Mouse (Mus musculus) gastrocnemius, adult 2 months (tissue): Measurements from ENCODE around the gene Fig4. TPM values are rescaled to one million over a fixed set of nuclear protein-coding genes. Genes with fewer than 3 reads are reported as not detected.

ENCODE experiments used
- DNase-seq: peaks from one replicate; pipeline ENCODE4 v3.0.0; 2022
- H3K27ac ChIP-seq: fragments of 200-600 bp; 2 replicates; pipeline ENCODE4 v1.8.1; 2022; ENCODE audit warnings: mild to moderate bottlenecking
- H3K4me3 ChIP-seq: fragments of 200-600 bp; 2 replicates; pipeline ENCODE4 v1.8.1; 2022; ENCODE audit warnings: mild to moderate bottlenecking, moderate library complexity
- CTCF ChIP-seq: fragments of 200-600 bp; IDR thresholded peaks from 2 replicates; pipeline ENCODE4 v1.8.1; 2022; ENCODE audit warnings: antibody characterized with exemption, mild to moderate bottlenecking, moderate library complexity
- intact Hi-C: fragments of 180-260 bp; cut with DNase I; formaldehyde crosslinking; loops from one replicate; pipeline ENCODE4 v1.15.1; 2025
- total RNA-seq, 2 experiments: library from RNA; stranded (reverse); gene quantifications; 2 replicates each; pipeline ENCODE4 v1.2.3; 2021

The Fig4 gene
- total RNA-seq, 2 experiments from 2014 or later, result 6.1 to 6.8 TPM

DNA sequence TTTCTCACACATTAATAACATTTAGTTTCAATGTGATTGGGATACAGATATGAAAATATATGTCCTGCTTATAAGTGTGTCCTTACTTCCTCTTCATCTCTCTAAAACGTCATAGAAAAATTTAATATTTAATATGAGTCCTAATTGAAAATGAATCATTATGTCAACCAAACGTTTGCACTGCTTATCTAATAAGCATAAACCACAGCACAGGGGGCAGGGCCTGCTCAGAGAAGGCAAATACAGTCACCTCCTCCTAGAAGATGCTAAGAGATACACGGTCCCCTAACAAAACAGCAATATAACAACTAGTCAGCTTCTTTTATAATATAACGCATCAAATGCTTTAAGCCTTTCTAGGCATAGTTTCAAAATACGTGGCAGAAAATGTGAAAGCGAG is 69.9 kb downstream of the Fig4 start:
- intact Hi-C loops, result no loop called here
- Histone ChIP-seq H3K27ac (no peak overlapping the region), H3K4me3 (no peak overlapping the region)
- no peak for DNase-seq
- no peak for TF ChIP-seq CTCF

- no peak for TF ChIP-seq CTCF
- DNase-seq, result no peak
- no peak overlapping the region for H3K4me3 ChIP-seq
- H3K27ac ChIP-seq, result no peak overlapping the region
- intact Hi-C loops, result no loop called here
Measured at GRCm38 (mm10) chr10:41231163-41231835, 71.8 kb downstream of the Fig4 start.

GRCm38 (mm10) chr10:41227626-41228025 is 75.4 kb downstream of the Fig4 start:
- Histone ChIP-seq H3K27ac (no peak overlapping the region), H3K4me3 (no peak overlapping the region)
- intact Hi-C loops, result no loop called here
- no peak for DNase-seq
- TF ChIP-seq CTCF, result no peak

GRCm38 (mm10) chr10:41223499-41223898 is 79.6 kb downstream of the Fig4 start:
- Histone ChIP-seq H3K4me3 (no peak overlapping the region), H3K27ac (no peak overlapping the region)
- no peak for DNase-seq
- TF ChIP-seq CTCF, result no peak
- intact Hi-C loops, result no loop called here

- H3K27ac ChIP-seq, result no peak overlapping the region
- no peak overlapping the region for H3K4me3 ChIP-seq
- TF ChIP-seq CTCF, result no peak
- DNase-seq, result no peak
- intact Hi-C loops, result no loop called here
Measured at GRCm38 (mm10) chr10:41221204-41221603, 81.9 kb downstream of the Fig4 start.

DNA sequence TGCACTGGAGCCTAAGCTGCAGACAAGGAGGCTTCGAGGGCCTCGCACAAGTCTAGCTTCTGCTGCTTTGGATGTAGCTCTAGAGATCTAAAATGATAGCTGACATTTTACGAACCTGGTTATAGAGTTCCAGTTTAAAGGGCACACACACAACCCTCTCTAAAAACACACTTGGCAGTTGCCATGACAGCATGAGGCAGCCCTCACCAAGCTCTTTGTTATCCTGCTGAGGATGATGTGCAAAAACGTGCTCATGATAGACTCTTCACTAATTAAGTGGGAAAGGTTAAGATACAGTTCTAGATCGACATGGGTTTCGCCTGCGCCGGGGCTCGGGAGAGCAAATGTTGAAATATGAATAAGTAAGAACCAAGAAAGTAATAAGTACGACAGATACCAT is 84.2 kb downstream of the Fig4 start:
- Histone ChIP-seq H3K4me3 (no peak overlapping the region), H3K27ac (no peak overlapping the region)
- DNase-seq, result no peak
- TF ChIP-seq CTCF, result no peak
- intact Hi-C loops, result no loop called here

- DNase-seq, result no peak
- TF ChIP-seq CTCF, result no peak
- intact Hi-C loops, result no loop called here
Measured at GRCm38 (mm10) chr10:41214083-41214482, 89.0 kb downstream of the Fig4 start.

DNA sequence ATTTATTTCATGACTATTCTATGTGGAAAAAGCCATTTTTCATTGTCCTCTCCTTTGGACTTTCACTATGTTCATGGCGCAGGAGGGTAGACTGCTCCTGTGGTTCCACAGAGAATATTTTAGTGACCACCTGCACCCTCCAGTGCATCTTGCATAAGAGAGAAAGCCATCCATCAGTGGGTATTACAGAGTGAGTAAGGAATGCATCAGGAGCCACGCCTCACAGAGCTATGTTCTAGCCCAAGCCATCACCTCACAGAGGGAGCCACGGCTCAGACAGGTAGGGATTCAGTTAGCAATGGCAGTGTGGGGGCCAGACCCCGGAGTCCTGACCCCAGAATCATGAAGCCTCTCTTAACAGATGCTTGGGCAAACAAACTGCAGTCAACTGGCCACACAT is 93.5 kb downstream of the Fig4 start:
- intact Hi-C loops, result no loop called here
- no peak overlapping the region for H3K27ac ChIP-seq
- no peak for TF ChIP-seq CTCF
- H3K4me3 ChIP-seq, result no peak overlapping the region
- no peak for DNase-seq

More at GRCm38 (mm10) chr10:41214083-41214482, 89.0 kb downstream of the Fig4 start:
- no peak overlapping the region for H3K27ac ChIP-seq
- no peak overlapping the region for H3K4me3 ChIP-seq

GRCm38 (mm10) chr10:41208860-41209377 is 94.1 kb downstream of the Fig4 start:
- H3K27ac ChIP-seq, result no peak overlapping the region
- H3K4me3 ChIP-seq, result no peak overlapping the region
- intact Hi-C loops, result no loop called here
- no peak for DNase-seq
- TF ChIP-seq CTCF, result no peak

DNA sequence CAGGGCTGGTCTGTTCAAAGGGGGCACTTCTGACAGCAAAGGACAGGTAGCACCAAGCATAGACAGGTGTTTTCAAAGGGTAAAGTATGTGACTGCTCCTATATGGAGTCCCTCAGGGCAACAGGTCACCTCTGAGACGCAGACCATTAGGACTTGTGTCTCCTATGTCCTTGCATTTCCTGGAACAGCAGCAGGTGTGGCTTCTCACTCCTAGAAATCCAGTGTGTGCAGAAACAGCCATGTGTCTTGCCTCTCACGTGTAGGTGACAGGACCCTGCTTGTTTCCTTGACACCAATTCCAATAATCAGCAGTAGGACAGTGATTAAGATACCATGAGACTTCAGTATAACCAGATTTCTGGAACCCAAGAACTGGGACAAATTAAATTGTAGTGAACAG is 97.4 kb downstream of the Fig4 start:
- no peak for DNase-seq
- TF ChIP-seq CTCF, result no peak
- intact Hi-C loops, result no loop called here
- Histone ChIP-seq H3K27ac (no peak overlapping the region), H3K4me3 (no peak overlapping the region)

- no peak overlapping the region for H3K27ac ChIP-seq
- no peak for DNase-seq
- no peak for TF ChIP-seq CTCF
Measured at GRCm38 (mm10) chr10:41204637-41205315, 98.3 kb downstream of the Fig4 start.

GRCm38 (mm10) chr10:41204191-41204590 is 98.9 kb downstream of the Fig4 start:
- intact Hi-C loops, result no loop called here

More at GRCm38 (mm10) chr10:41204637-41205315, 98.3 kb downstream of the Fig4 start:
- intact Hi-C loops, result no loop called here
- no peak overlapping the region for H3K4me3 ChIP-seq

DNA sequence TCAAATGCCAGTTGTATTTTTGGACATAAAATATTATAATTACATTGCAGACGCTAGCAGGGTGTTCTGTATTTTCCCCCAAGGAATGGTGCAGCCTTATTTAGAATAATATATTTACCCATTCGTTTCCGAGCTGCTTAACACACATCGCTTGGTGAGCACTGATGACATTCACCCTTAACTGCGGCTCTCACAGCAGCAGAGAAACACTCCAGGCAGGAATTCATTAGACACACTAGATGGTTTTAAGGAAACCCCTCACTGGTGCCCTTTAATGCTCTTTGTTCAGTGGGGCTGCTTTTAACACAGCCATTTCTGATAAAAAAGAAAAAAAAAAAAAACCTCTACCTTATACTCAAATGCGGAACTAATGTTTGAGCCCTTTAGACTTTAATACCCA is 104.3 kb downstream of the Fig4 start:
- Histone ChIP-seq H3K27ac (no peak overlapping the region), H3K4me3 (no peak overlapping the region)
- intact Hi-C loops, result no loop called here
- no peak for DNase-seq
- TF ChIP-seq CTCF, result no peak

More at GRCm38 (mm10) chr10:41204191-41204590, 98.9 kb downstream of the Fig4 start:
- no peak overlapping the region for H3K27ac ChIP-seq
- no peak for TF ChIP-seq CTCF
- H3K4me3 ChIP-seq, result no peak overlapping the region
- no peak for DNase-seq
